Mouse (Mus musculus): ENCODE measurements at regions not wholly inside any gene's neighbourhood (a gene's known extent, or its start where the extent isn't known, plus 50 kb on each side); places are given as distances from the start of the nearest gene placed in this dataset.

GRCm38 (mm10) chr4:131075326-131075932, 131.2 kb downstream of the Matn1 start:
- TF ChIP-seq POLR2A (IDR thresholded peaks at IDR 0.05; ENCODE audit: insufficient read depth, low read depth, low read length) (no peak), CTCF (IDR thresholded peaks at IDR 0.05; ENCODE audit: insufficient read depth, low read depth, low read length) (no peak)
